Mouse (Mus musculus) MEL (cell line): ENCODE measurements at regions not wholly inside any gene's neighbourhood (a gene's known extent, or its start where the extent isn't known, plus 50 kb on each side); places are given as distances from the start of the nearest gene placed in this dataset.

ENCODE experiments used
- DNase-seq: peaks from one replicate; pipeline ENCODE4 v3.0.0; 2011; ENCODE audit warnings: low read depth, low spot score
- H3K27ac ChIP-seq: 2 replicates; pipeline ENCODE4 v1.5.1; 2012; ENCODE audit warnings: low read depth, mild to moderate bottlenecking, control low read depth, low read length, moderate library complexity; ENCODE audit not compliant: control insufficient read depth
- H3K27me3 ChIP-seq, 2 experiments: fragments of 150-350 bp in 1 of 2; sonication (generic) in 1 of 2; 2 replicates each; pipeline ENCODE4 v1.6.1; 2012; ENCODE audit warnings: low read length in 2 of 2, mild to moderate bottlenecking in 2 of 2, improper control_type of control experiment in 1 of 2, moderate library complexity in 1 of 2; ENCODE audit not compliant: insufficient read depth in 2 of 2, control insufficient read depth in 1 of 2
- H3K36me3 ChIP-seq, 2 experiments: 2 replicates each; pipeline ENCODE4 v1.6.1; 2012 to 2014; ENCODE audit warnings: low read length in 2 of 2, improper control_type of control experiment in 1 of 2, inconsistent platforms in 1 of 2, mild to moderate bottlenecking in 1 of 2; ENCODE audit not compliant: insufficient read depth in 2 of 2, control insufficient read depth in 1 of 2
- H3K4me1 ChIP-seq, 2 experiments: fragments of 150-350 bp in 1 of 2; sonication (generic) in 1 of 2; 2 replicates each; pipeline ENCODE4 v1.6.1; 2012; ENCODE audit warnings: low read length in 2 of 2, improper control_type of control experiment in 1 of 2, mild to moderate bottlenecking in 1 of 2; ENCODE audit not compliant: insufficient read depth in 2 of 2, control insufficient read depth in 1 of 2
- H3K4me3 ChIP-seq, 2 experiments: fragments of 150-350 bp in 1 of 2; sonication (generic) in 1 of 2; 2 replicates each; pipeline ENCODE4 v1.5.1; 2012; ENCODE audit warnings: low read depth in 2 of 2, low read length in 2 of 2, mild to moderate bottlenecking in 2 of 2, moderate library complexity in 2 of 2, control low read depth in 1 of 2, improper control_type of control experiment in 1 of 2; ENCODE audit not compliant: control insufficient read depth in 1 of 2, insufficient read depth in 1 of 2
- H3K79me2 ChIP-seq: 2 replicates; pipeline ENCODE4 v1.6.1; 2012; ENCODE audit warnings: mild to moderate bottlenecking, low read length, moderate library complexity; ENCODE audit not compliant: control insufficient read depth, poor library complexity, insufficient read depth
- H3K9ac ChIP-seq: 2 replicates; pipeline ENCODE4 v1.6.1; 2012; ENCODE audit warnings: low read depth, mild to moderate bottlenecking, control low read depth, low read length, moderate library complexity; ENCODE audit not compliant: control insufficient read depth, poor library complexity, severe bottlenecking
- H3K9me3 ChIP-seq: fragments of 150-350 bp; sonication (generic); replicated peaks from 2 replicates; pipeline ENCODE4 v1.6.1; 2012; ENCODE audit warnings: mild to moderate bottlenecking, low read length, improper control_type of control experiment, moderate library complexity; ENCODE audit not compliant: insufficient read depth
- CHD1 ChIP-seq: IDR thresholded peaks from 2 replicates; pipeline ENCODE4 v1.6.1; 2012; ENCODE audit warnings: low read depth, mild to moderate bottlenecking, inconsistent platforms, low read length, improper control_type of control experiment
- CHD2 ChIP-seq: IDR thresholded peaks from 2 replicates; pipeline ENCODE4 v1.6.1; 2011; ENCODE audit warnings: low read length, improper control_type of control experiment
- CTCF ChIP-seq, 3 experiments: IDR thresholded peaks in 2 of 3; conservative IDR thresholded peaks in 1 of 3; 2 replicates each; pipeline ENCODE4 v1.5.1; 2011 to 2012; ENCODE audit warnings: low read length in 3 of 3, low read depth in 2 of 3, mild to moderate bottlenecking in 2 of 3, improper control_type of control experiment in 1 of 3, inconsistent platforms in 1 of 3, mixed read lengths in 1 of 3, moderate library complexity in 1 of 3; ENCODE audit not compliant: control insufficient read depth in 1 of 3, insufficient read depth in 1 of 3, poor library complexity in 1 of 3, severe bottlenecking in 1 of 3
- E2F4 ChIP-seq: IDR thresholded peaks from 2 replicates; pipeline ENCODE4 v1.6.1; 2011; ENCODE audit warnings: low read depth, low read length, improper control_type of control experiment, borderline replicate concordance
- EP300 ChIP-seq, 2 experiments: IDR thresholded peaks; 2 replicates each; pipeline ENCODE4 v1.6.1; 2011; ENCODE audit warnings: improper control_type of control experiment in 2 of 2, low read length in 2 of 2, low read depth in 1 of 2, mild to moderate bottlenecking in 1 of 2
- ETS1 ChIP-seq: IDR thresholded peaks from 2 replicates; pipeline ENCODE4 v1.6.1; 2012; ENCODE audit warnings: low read depth, mild to moderate bottlenecking, inconsistent platforms, low read length, improper control_type of control experiment, moderate library complexity
- GABPA ChIP-seq: IDR thresholded peaks from 2 replicates; pipeline ENCODE4 v1.6.1; 2012; ENCODE audit warnings: low read depth, mild to moderate bottlenecking, inconsistent platforms, low read length, improper control_type of control experiment, moderate library complexity
- JUND ChIP-seq: IDR thresholded peaks from 2 replicates; pipeline ENCODE4 v1.6.1; 2011; ENCODE audit warnings: low read depth, mild to moderate bottlenecking, improper control_type of control experiment, low read length
- MAZ ChIP-seq: IDR thresholded peaks from 2 replicates; pipeline ENCODE4 v1.6.1; 2012; ENCODE audit warnings: low read depth, mild to moderate bottlenecking, inconsistent platforms, low read length, improper control_type of control experiment
- MXI1 ChIP-seq: IDR thresholded peaks from 2 replicates; pipeline ENCODE4 v1.6.1; 2011; ENCODE audit warnings: mild to moderate bottlenecking, low read depth, low read length, improper control_type of control experiment
- MYB ChIP-seq: IDR thresholded peaks from 2 replicates; pipeline ENCODE4 v1.6.1; 2011; ENCODE audit warnings: mild to moderate bottlenecking, low read depth, low read length, improper control_type of control experiment
- MYC ChIP-seq: IDR thresholded peaks from 2 replicates; pipeline ENCODE4 v1.6.1; 2011; ENCODE audit warnings: low read depth, mild to moderate bottlenecking, low read length, improper control_type of control experiment, moderate library complexity
- NRF1 ChIP-seq: IDR thresholded peaks from 2 replicates; pipeline ENCODE4 v1.6.1; 2014; ENCODE audit warnings: low read depth, mild to moderate bottlenecking, inconsistent platforms, low read length, improper control_type of control experiment, moderate library complexity; ENCODE audit not compliant: poor library complexity, insufficient read depth, severe bottlenecking
- POLR2AphosphoS2 ChIP-seq: IDR thresholded peaks from 2 replicates; pipeline ENCODE4 v1.6.1; 2011; ENCODE audit warnings: low read length, improper control_type of control experiment
- POLR2AphosphoS5 ChIP-seq: IDR thresholded peaks from 2 replicates; pipeline ENCODE4 v1.6.1; 2012; ENCODE audit warnings: low read depth, borderline replicate concordance, mild to moderate bottlenecking, inconsistent platforms, low read length, moderate library complexity, mixed read lengths
- RCOR1 ChIP-seq: IDR thresholded peaks from 2 replicates; pipeline ENCODE4 v1.6.1; 2012; ENCODE audit warnings: low read depth, mild to moderate bottlenecking, inconsistent platforms, low read length, improper control_type of control experiment
- SIN3A ChIP-seq: IDR thresholded peaks from 2 replicates; pipeline ENCODE4 v1.6.1; 2012; ENCODE audit warnings: low read length, improper control_type of control experiment, inconsistent platforms
- SMC3 ChIP-seq: IDR thresholded peaks from 2 replicates; pipeline ENCODE4 v1.6.1; 2011; ENCODE audit warnings: low read depth, low read length, improper control_type of control experiment
- TAL1 ChIP-seq: IDR thresholded peaks from 2 replicates; pipeline ENCODE4 v1.6.1; 2012; ENCODE audit warnings: mild to moderate bottlenecking, inconsistent platforms, low read length, moderate library complexity, mixed read lengths
- TCF12 ChIP-seq: IDR thresholded peaks from 2 replicates; pipeline ENCODE4 v1.6.1; 2014; ENCODE audit warnings: low read depth, mild to moderate bottlenecking, inconsistent platforms, low read length, improper control_type of control experiment, moderate library complexity
- USF1 ChIP-seq: IDR thresholded peaks from 2 replicates; pipeline ENCODE4 v1.6.1; 2014; ENCODE audit warnings: low read depth, mild to moderate bottlenecking, inconsistent platforms, low read length, improper control_type of control experiment, moderate library complexity
- USF2 ChIP-seq, 2 experiments: IDR thresholded peaks; 2 replicates each; pipeline ENCODE4 v1.6.1; 2011 to 2012; ENCODE audit warnings: improper control_type of control experiment in 2 of 2, low read length in 2 of 2, borderline replicate concordance in 1 of 2, inconsistent platforms in 1 of 2, low read depth in 1 of 2, mild to moderate bottlenecking in 1 of 2; ENCODE audit not compliant: insufficient read depth in 1 of 2
- ZMIZ1 ChIP-seq: IDR thresholded peaks from 2 replicates; pipeline ENCODE4 v1.6.1; 2012; ENCODE audit warnings: low read depth, mild to moderate bottlenecking, inconsistent platforms, low read length, improper control_type of control experiment, moderate library complexity

DNA sequence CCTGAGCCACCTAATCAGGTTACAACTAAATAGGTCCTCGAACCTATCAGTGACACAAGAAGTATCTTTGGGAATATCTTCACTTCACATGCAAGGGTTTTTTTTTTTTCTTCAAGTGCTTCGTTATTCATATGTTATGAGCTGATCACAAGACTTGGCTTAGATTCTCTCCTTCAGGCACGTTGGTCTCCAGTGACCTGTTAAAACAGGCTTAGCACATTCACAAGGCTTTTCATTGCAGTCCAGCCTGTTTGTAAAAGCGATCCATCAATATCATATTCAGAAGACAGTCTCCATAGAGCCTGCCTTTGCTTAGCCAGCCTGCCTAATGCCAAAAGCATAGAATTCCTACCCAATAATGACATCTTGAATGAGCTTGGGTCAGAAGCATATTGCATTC, 864.2 kb downstream of the Ttll7 start:
- Histone ChIP-seq H3K9ac (no peak overlapping the region), H3K9me3 (no peaks in the 10 kb centered on the region), H3K4me3 (no peak overlapping the region), H3K36me3 (no peaks in the 10 kb centered on the region), H3K27me3 (no peaks in the 10 kb centered on the region), H3K27ac (no peak overlapping the region), H3K4me1 (no peaks in the 10 kb centered on the region), H3K79me2 (no peaks in the 10 kb centered on the region)
- TF ChIP-seq CHD2 = no peak
- no peak for TF ChIP-seq USF1
- TF ChIP-seq GABPA = no peak
- no peak for TF ChIP-seq JUND
- TF ChIP-seq NRF1 = no peak
- no peak for TF ChIP-seq POLR2AphosphoS5
- no peak for TF ChIP-seq TAL1
- TF ChIP-seq EP300 (IDR thresholded peaks at IDR 0.05; ENCODE audit: low read depth in 1 of 2, low read length in 2 of 2) = no peak
- TF ChIP-seq ETS1 = no peak
- no peak for TF ChIP-seq TCF12
- TF ChIP-seq CHD1 = no peak
- TF ChIP-seq SIN3A = no peak
- no peak for TF ChIP-seq USF2 (IDR thresholded peaks at IDR 0.05; ENCODE audit: borderline replicate concordance in 1 of 2, insufficient read depth in 1 of 2, low read depth in 1 of 2, low read length in 2 of 2)
- no peak for TF ChIP-seq ZMIZ1
- DNase-seq = no peak

DNA sequence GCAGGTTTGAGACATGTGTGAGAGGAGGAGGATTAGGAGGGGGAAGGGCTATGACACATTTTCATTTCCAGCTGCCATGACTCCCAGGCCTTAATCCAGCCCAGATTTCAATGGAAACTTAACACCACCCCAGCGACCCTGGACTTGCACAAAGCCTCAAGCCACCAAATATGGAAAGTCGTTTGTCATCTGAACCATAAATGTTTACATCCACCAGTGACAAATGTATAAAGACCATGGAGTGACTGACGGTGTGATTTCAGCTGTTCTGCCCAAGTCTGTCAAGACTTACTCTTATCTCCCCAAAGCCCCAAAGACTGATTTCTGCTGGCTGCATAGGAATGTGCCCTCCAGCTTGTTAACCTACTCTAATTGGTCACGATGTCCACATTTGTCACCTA, 855.2 kb downstream of the Ttll7 start:
- DNase-seq = no peak
- H3K27me3 ChIP-seq = no peaks in the 10 kb centered on the region
- no peaks in the 10 kb centered on the region for H3K79me2 ChIP-seq
- no peak overlapping the region for H3K27ac ChIP-seq
- no peak overlapping the region for H3K4me3 ChIP-seq
- H3K9ac ChIP-seq = no peak overlapping the region
- H3K4me1 ChIP-seq = no peaks in the 10 kb centered on the region
- H3K9me3 ChIP-seq = no peaks in the 10 kb centered on the region
- no peak for TF ChIP-seq ZMIZ1
- TF ChIP-seq TCF12 = no peak
- no peak for TF ChIP-seq ETS1
- no peak for TF ChIP-seq RCOR1
- TF ChIP-seq CTCF (IDR thresholded peaks at IDR 0.05 in 2 of 3, conservative IDR thresholded peaks at IDR 0.05 in 1 of 3; ENCODE audit: control insufficient read depth in 1 of 3, insufficient read depth in 1 of 3, low read depth in 2 of 3, low read length in 3 of 3, poor library complexity in 1 of 3, severe bottlenecking in 1 of 3) = no peak
- TF ChIP-seq E2F4 = no peak
- TF ChIP-seq GABPA = no peak
- TF ChIP-seq SMC3 = no peak
- no peak for TF ChIP-seq MYC
- TF ChIP-seq MYB = no peak
- no peak for TF ChIP-seq MXI1
- TF ChIP-seq MAZ = no peak
- TF ChIP-seq POLR2AphosphoS2 = no peak
- no peak for TF ChIP-seq CHD2
- no peak for TF ChIP-seq USF2 (IDR thresholded peaks at IDR 0.05; ENCODE audit: borderline replicate concordance in 1 of 2, insufficient read depth in 1 of 2, low read depth in 1 of 2, low read length in 2 of 2)
- H3K36me3 ChIP-seq = no peaks in the 10 kb centered on the region
